In genomic region chr3:122169616-122170178, GRCm38 (mm10) we compare ENCODE assay signal across 7 mouse cellular contexts.
DNase-seq lines count a peak whose midpoint lies in the region; ATAC-seq and TF ChIP-seq lines count a peak whose summit lies in the region.

No protein-coding gene starts in this region.

- in situ Hi-C loops in CH12.LX (cut with MboI; ENCODE audit: low pct_ligation_motif_present, low pct_unique_long_range_greater_than_20kb, low sequenced_read_pairs): loop anchor here (25.0 kb wide), 1 partner anchor 468 kb away; no protein-coding TSS in a partner anchor
- in situ Hi-C loops in Patski (cut with MboI; ENCODE audit: low pct_unique_long_range_greater_than_20kb): loop anchor here (10.0 to 25.0 kb wide), 4 partner anchors 93 to 618 kb away; partner anchors contain the start of gene Dnttip2

- TF ChIP-seq EP300 in CH12.LX (IDR thresholded peaks at IDR 0.05; ENCODE audit: low read length): no peak

- no peak overlapping the region for H3K4me3 ChIP-seq in CH12.LX (replicated peaks in 1 of 3; ENCODE audit: low read depth in 2 of 3, low read length in 2 of 3, poor library complexity in 1 of 3)

- TF ChIP-seq POLR2A in CH12.LX (IDR thresholded peaks at IDR 0.05; ENCODE audit: low read depth, low read length): no peak

- DNase-seq in CH12.LX (ENCODE audit: extremely low read depth) (peak; percentile 64), Patski (ENCODE audit: low read depth, low spot score) (peak; percentile 31)
- DNase-seq in cerebellum, adult 9-11 months: peak; percentile 83
- peak; percentile 54 for DNase-seq in large intestine, adult 2 months (ENCODE audit: low read depth, low spot score)
- peak; percentile 71 to 80 for DNase-seq in lung, postnatal 4 days
- DNase-seq in spleen, adult 12 weeks (ENCODE audit: low spot score): peak; percentile 13

- dilution Hi-C loops in CH12.LX (cut with MboI; ENCODE audit: extremely low pct_ligation_motif_present, extremely low pct_unique_long_range_greater_than_20kb, low sequenced_read_pairs): no loop called here

- no peak overlapping the region for H3K27ac ChIP-seq in CH12.LX (ENCODE audit: insufficient read depth, low read depth)

- peak; percentile 78 to 89 for TF ChIP-seq CTCF in CH12.LX (conservative IDR thresholded peaks at IDR 0.05 in 1 of 2, IDR thresholded peaks at IDR 0.05 in 1 of 2; ENCODE audit: low read depth in 2 of 2, low read length in 2 of 2)
- TF ChIP-seq CTCF in Patski (IDR thresholded peaks at IDR 0.05): peak; percentile 97

- no peaks in the 10 kb centered on the region for H3K79me2 ChIP-seq in CH12.LX (replicated peaks; ENCODE audit: control insufficient read depth, extremely low read depth, insufficient read depth, poor library complexity, severe bottlenecking)

- no peaks in the 10 kb centered on the region for H3K36me3 ChIP-seq in CH12.LX (replicated peaks in 1 of 2; ENCODE audit: control insufficient read depth in 1 of 2, insufficient read depth in 1 of 2, low read length in 1 of 2)

- WGBS in large intestine, adult 2 months: 39% methylated on average over 10 of the region's 10 CpGs

- POLR2A ChIA-PET in Patski (lab: Charles Lee): interaction anchor here (1.0 to 1.3 kb wide), 2 partner anchors 76 to 122 kb away, joined by 4 to 6 read pairs; partner anchors contain the start of gene Gclm

- peak; percentile 79 for TF ChIP-seq RAD21 in CH12.LX (IDR thresholded peaks at IDR 0.05; ENCODE audit: low read depth, low read length)

- peak; percentile 80 for ATAC-seq in Patski
- ATAC-seq in granulocyte monocyte progenitor cell, adult 5-6 weeks (replicated peaks; ENCODE audit: poor library complexity, severe bottlenecking): peak; percentile 95

- H3K9me3 ChIP-seq in CH12.LX (replicated peaks; ENCODE audit: low read length): no peaks in the 10 kb centered on the region

- CTCF ChIA-PET in Patski (lab: Charles Lee): interaction anchor here (0.9 to 3.3 kb wide), 36 partner anchors 10 to 329 kb away, joined by 3 to 26 read pairs (median 5); partner anchors contain the start of genes Bcar3 and Gclm

- H3K27me3 ChIP-seq in CH12.LX (replicated peaks) (peaks cover 4% of the 10 kb centered on the region), Patski (no peaks in the 10 kb centered on the region)

- H3K9ac ChIP-seq in CH12.LX (ENCODE audit: insufficient read depth, low read depth): no peak overlapping the region

- peaks cover 3 to 6% of the 10 kb centered on the region in 2 experiments; a peak in 1 of 4 replicates for H3K4me1 ChIP-seq in CH12.LX (ENCODE audit: control insufficient read depth in 1 of 2, insufficient read depth in 2 of 2)

- H3K4me2 ChIP-seq in CH12.LX (ENCODE audit: insufficient read depth, low read depth, poor library complexity, severe bottlenecking): 0 out of 2 replicates have a peak overlapping the region, but pooled peaks have one; percentile 17

TF ChIP-seq in CH12.LX, 34 proteins besides CTCF, POLR2A, EP300 and RAD21:
- no peak for TF ChIP-seq ETS1 (conservative IDR thresholded peaks at IDR 0.05; ENCODE audit: low read depth, low read length)
- peak; percentile 15; the same call in 1 of the 2 replicates for TF ChIP-seq JUND (conservative IDR thresholded peaks at IDR 0.05; ENCODE audit: low read depth, low read length)
- TF ChIP-seq IRF4 (IDR thresholded peaks at IDR 0.05; ENCODE audit: low read depth, low read length): 0 out of 2 replicates have a peak, but pooled peaks have one; percentile 22
- TF ChIP-seq PAX5 (IDR thresholded peaks at IDR 0.05; ENCODE audit: low read length): no peak
- TF ChIP-seq MXI1 (IDR thresholded peaks at IDR 0.05; ENCODE audit: low read depth, low read length): no peak
- peak; percentile 41 for TF ChIP-seq ELF1 (IDR thresholded peaks at IDR 0.05; ENCODE audit: low read depth, low read length)
- TF ChIP-seq RCOR1 (conservative IDR thresholded peaks at IDR 0.05; ENCODE audit: low read depth, low read length): no peak
- TF ChIP-seq SMC3 (IDR thresholded peaks at IDR 0.05; ENCODE audit: low read depth, low read length): peak; percentile 66
- no peak for TF ChIP-seq JUN (IDR thresholded peaks at IDR 0.05; ENCODE audit: insufficient read depth, low read depth, low read length)

Comparison
In these comparisons a context has a peak if more than half of its experiments do, and no peak if none do; other contexts are left out.
1. DNase-seq: peak in every context shown above with its lines; median percentile 83 in cerebellum, adult 9-11 months; 76 in lung, postnatal 4 days; 64 in CH12.LX; 54 in large intestine, adult 2 months; 31 in Patski; 13 in spleen, adult 12 weeks.